Mouse (Mus musculus) heart, embryonic 16.5 days (tissue): ENCODE measurements around the gene Pcgf2. TPM values are rescaled to one million over a fixed set of nuclear protein-coding genes. Genes with fewer than 3 reads are reported as not detected.
A peak's percentile ranks its signal among the peaks of the same experiment; 100 is the strongest.

Source experiments
- ATAC-seq: fragments of 200-750 bp; cut with Nextera tagmentation; replicated peaks from 2 replicates; pipeline ENCODE4 v1.8.0; 2017; ENCODE audit warnings: moderate number of reproducible peaks; ENCODE audit not compliant: insufficient read depth, low FRiP score; ENCODE audit errors: extremely low read depth
- H3K27ac ChIP-seq: fragments of 300-500 bp; sonication (generic); 2 replicates; pipeline ENCODE4 v1.5.1; 2014; ENCODE audit warnings: mild to moderate bottlenecking, low read length, control low read depth, moderate library complexity
- H3K27me3 ChIP-seq: fragments of 300-500 bp; sonication (generic); 2 replicates; pipeline ENCODE4 v1.6.1; 2014; ENCODE audit warnings: low read length, mixed read lengths; ENCODE audit not compliant: control insufficient read depth, insufficient read depth
- H3K36me3 ChIP-seq: fragments of 300-500 bp; sonication (generic); 2 replicates; pipeline ENCODE4 v1.6.1; 2014; ENCODE audit not compliant: control insufficient read depth, insufficient read depth
- H3K4me1 ChIP-seq: fragments of 300-500 bp; sonication (generic); 2 replicates; pipeline ENCODE4 v1.6.1; 2014; ENCODE audit warnings: low read length, mixed read lengths; ENCODE audit not compliant: control insufficient read depth, insufficient read depth
- H3K4me2 ChIP-seq: fragments of 300-500 bp; sonication (generic); 2 replicates; pipeline ENCODE4 v1.6.1; 2014; ENCODE audit warnings: low read depth, mild to moderate bottlenecking, control low read depth, low read length
- H3K4me3 ChIP-seq: fragments of 300-500 bp; sonication (generic); 2 replicates; pipeline ENCODE4 v1.5.1; 2014; ENCODE audit warnings: mild to moderate bottlenecking, control low read depth, low read length
- H3K9ac ChIP-seq: fragments of 300-500 bp; sonication (generic); 2 replicates; pipeline ENCODE4 v1.6.1; 2014; ENCODE audit warnings: low read length, control low read depth
- H3K9me3 ChIP-seq: fragments of 300-500 bp; sonication (generic); replicated peaks from 2 replicates; pipeline ENCODE4 v1.6.1; 2016; ENCODE audit warnings: low read length; ENCODE audit not compliant: control insufficient read depth
- WGBS: fragments of 180-500 bp; shearing (Covaris S2); extraction: QIAGEN DNeasy Blood & Tissue Kit; methylation state at CpG from one replicate; pipeline ENCODE4 v1.1.7; 2014; 5-methylcytosine and 5-hydroxymethylcytosine counted together
- polyA plus RNA-seq: library from polyadenylated mRNA; unstranded; fragments of >200 nt; fragmentation: Nextera tagmentation; extraction: Ambion mirVana; gene quantifications from 2 replicates; pipeline ENCODE4 v1.2.1, GENCODE M21; 2015

The Pcgf2 gene
- polyA plus RNA-seq, 1 experiment from 2014 or later, result 11.4 TPM

GRCm38 (mm10) chr11:97700746-97701580 lies 666 bp upstream of the Pcgf2 start:
- no peak for ATAC-seq

GRCm38 (mm10) chr11:97699626-97700002 lies 683 bp downstream of the Pcgf2 start:
- Histone ChIP-seq H3K4me2 (peak overlapping the region; percentile 93), H3K4me3 (peak overlapping the region; percentile 95), H3K36me3 (no peaks in the 10 kb centered on the region), H3K9me3 (no peaks in the 10 kb centered on the region), H3K27me3 (no peaks in the 10 kb centered on the region), H3K9ac (peak overlapping the region; percentile 97), H3K27ac (peak overlapping the region; percentile 97), H3K4me1 (peaks cover 59% of the 10 kb centered on the region)
- ATAC-seq, result peak; percentile 50
- 0% methylated on average over 5 of the region's 9 CpGs for WGBS

More at GRCm38 (mm10) chr11:97700746-97701580, 666 bp upstream of the Pcgf2 start:
- Histone ChIP-seq H3K4me3 (peak overlapping the region; percentile 95), H3K36me3 (no peaks in the 10 kb centered on the region), H3K9ac (peak overlapping the region; percentile 88), H3K9me3 (no peaks in the 10 kb centered on the region), H3K27ac (peak overlapping the region; percentile 97), H3K27me3 (no peaks in the 10 kb centered on the region), H3K4me1 (peaks cover 46% of the 10 kb centered on the region), H3K4me2 (peak overlapping the region; percentile 93)
- WGBS, result 19% methylated on average over 30 of the region's 30 CpGs

- Histone ChIP-seq H3K27me3 (no peaks in the 10 kb centered on the region), H3K9me3 (no peaks in the 10 kb centered on the region), H3K27ac (peak overlapping the region; percentile 97), H3K4me1 (peaks cover 60% of the 10 kb centered on the region), H3K36me3 (no peaks in the 10 kb centered on the region), H3K9ac (peak overlapping the region; percentile 97), H3K4me3 (peak overlapping the region; percentile 95), H3K4me2 (peak overlapping the region; percentile 93)
- under 1% methylated on average over 61 of the region's 63 CpGs for WGBS
- peak; percentile 3; the same call in 1 of the 2 replicates for ATAC-seq
Measured at GRCm38 (mm10) chr11:97698741-97699611, 1.3 kb downstream of the Pcgf2 start.

GRCm38 (mm10) chr11:97697891-97698529 lies 2.3 kb downstream of the Pcgf2 start:
- H3K4me2 ChIP-seq, result peak overlapping the region; percentile 93
- peak overlapping the region; percentile 97 for H3K9ac ChIP-seq
- H3K4me3 ChIP-seq, result peak overlapping the region; percentile 95
- no peak for ATAC-seq
- WGBS, result 3% methylated on average over 14 of the region's 14 CpGs
- no peaks in the 10 kb centered on the region for H3K27me3 ChIP-seq
- H3K4me1 ChIP-seq, result peaks cover 58% of the 10 kb centered on the region
- peak overlapping the region; percentile 97 for H3K27ac ChIP-seq
- H3K36me3 ChIP-seq, result peaks cover 1% of the 10 kb centered on the region; the same call in 1 of the 2 replicates
- H3K9me3 ChIP-seq, result no peaks in the 10 kb centered on the region

- Histone ChIP-seq H3K4me1 (peaks cover 58% of the 10 kb centered on the region), H3K9ac (peak overlapping the region; percentile 97), H3K4me3 (peak overlapping the region; percentile 95), H3K27me3 (no peaks in the 10 kb centered on the region), H3K36me3 (peaks cover 6% of the 10 kb centered on the region), H3K9me3 (no peaks in the 10 kb centered on the region), H3K27ac (peak overlapping the region; percentile 97), H3K4me2 (peak overlapping the region; percentile 93)
- 45% methylated on average over 11 of the region's 11 CpGs for WGBS
- ATAC-seq, result no peak
Measured at GRCm38 (mm10) chr11:97697199-97697890, 3.0 kb downstream of the Pcgf2 start.

- H3K4me1 ChIP-seq, result peaks cover 53% of the 10 kb centered on the region
- 86% methylated on average over 8 of the region's 8 CpGs for WGBS
- peaks cover 13% of the 10 kb centered on the region for H3K36me3 ChIP-seq
- H3K9me3 ChIP-seq, result no peaks in the 10 kb centered on the region
- H3K4me2 ChIP-seq, result no peak overlapping the region; the same call in 1 of the 2 replicates
- no peak overlapping the region; the same call in 1 of the 2 replicates for H3K9ac ChIP-seq
- ATAC-seq, result no peak
- H3K4me3 ChIP-seq, result no peak overlapping the region
- H3K27me3 ChIP-seq, result no peaks in the 10 kb centered on the region
- peak overlapping the region; percentile 93 for H3K27ac ChIP-seq
Measured at GRCm38 (mm10) chr11:97696669-97697068, 3.6 kb downstream of the Pcgf2 start.

- Histone ChIP-seq H3K27me3 (no peaks in the 10 kb centered on the region), H3K9me3 (no peaks in the 10 kb centered on the region), H3K4me3 (peak overlapping the region; percentile 8; the same call in 1 of the 2 replicates), H3K36me3 (peaks cover 21% of the 10 kb centered on the region), H3K9ac (peak overlapping the region; percentile 65), H3K4me1 (peaks cover 45% of the 10 kb centered on the region), H3K4me2 (peak overlapping the region; percentile 50), H3K27ac (peak overlapping the region; percentile 93)
- 56% methylated on average over 9 of the region's 9 CpGs for WGBS
- ATAC-seq, result no peak
Measured at GRCm38 (mm10) chr11:97695712-97696401, 4.4 kb downstream of the Pcgf2 start.
